Mouse (Mus musculus) small intestine, adult 2 months (tissue): Measurements from ENCODE around the gene March6. TPM values are rescaled to one million over a fixed set of nuclear protein-coding genes. Genes with fewer than 3 reads are reported as not detected.

Source experiments
- H3K27ac ChIP-seq: fragments of 200-500 bp; 2 replicates; pipeline ENCODE4 v1.5.1; 2012; ENCODE audit warnings: low read depth, low read length, control low read depth, inconsistent platforms; ENCODE audit not compliant: insufficient read depth
- H3K27me3 ChIP-seq: fragments of 200-500 bp; 2 replicates; pipeline ENCODE4 v1.6.1; 2012; ENCODE audit warnings: mild to moderate bottlenecking, moderate library complexity, low read length, inconsistent platforms; ENCODE audit not compliant: control insufficient read depth, insufficient read depth
- H3K36me3 ChIP-seq: fragments of 200-500 bp; 2 replicates; pipeline ENCODE4 v1.6.1; 2012; ENCODE audit warnings: mild to moderate bottlenecking, low read length, control low read depth, inconsistent platforms; ENCODE audit not compliant: control insufficient read depth, insufficient read depth
- H3K4me1 ChIP-seq: fragments of 200-500 bp; 2 replicates; pipeline ENCODE4 v1.6.1; 2012; ENCODE audit warnings: low read length, inconsistent platforms, mixed read lengths; ENCODE audit not compliant: control insufficient read depth, insufficient read depth, insufficient read length
- H3K4me3 ChIP-seq: fragments of 200-500 bp; 2 replicates; pipeline ENCODE4 v1.5.1; 2012; ENCODE audit warnings: low read depth, mild to moderate bottlenecking, control low read depth, inconsistent platforms, low read length, moderate library complexity
- CTCF ChIP-seq: fragments of 200-500 bp; IDR thresholded peaks from 2 replicates; pipeline ENCODE4 v1.5.1; 2012; ENCODE audit warnings: low read depth, mild to moderate bottlenecking, control low read depth, inconsistent platforms, low read length, moderate library complexity, mixed read lengths; ENCODE audit not compliant: insufficient replicate concordance, insufficient read length; ENCODE audit errors: extremely low read depth
- POLR2A ChIP-seq: fragments of 200-500 bp; IDR thresholded peaks from 2 replicates; pipeline ENCODE4 v1.6.1; 2012; ENCODE audit warnings: low read depth, mild to moderate bottlenecking, control low read depth, inconsistent platforms, low read length, moderate library complexity
- WGBS: fragments of 180-500 bp; shearing (Covaris S2); methylation state at CpG from one replicate; pipeline ENCODE4 v1.1.7; 2018; 5-methylcytosine and 5-hydroxymethylcytosine counted together
- polyA plus RNA-seq: library from polyadenylated mRNA; depleted of rRNA; stranded (reverse); fragments of >200 nt; gene quantifications from 2 replicates; pipeline ENCODE4 v1.2.3, GENCODE M21; 2012

The March6 gene
- polyA plus RNA-seq, 1 experiment = 18.1 TPM

DNA sequence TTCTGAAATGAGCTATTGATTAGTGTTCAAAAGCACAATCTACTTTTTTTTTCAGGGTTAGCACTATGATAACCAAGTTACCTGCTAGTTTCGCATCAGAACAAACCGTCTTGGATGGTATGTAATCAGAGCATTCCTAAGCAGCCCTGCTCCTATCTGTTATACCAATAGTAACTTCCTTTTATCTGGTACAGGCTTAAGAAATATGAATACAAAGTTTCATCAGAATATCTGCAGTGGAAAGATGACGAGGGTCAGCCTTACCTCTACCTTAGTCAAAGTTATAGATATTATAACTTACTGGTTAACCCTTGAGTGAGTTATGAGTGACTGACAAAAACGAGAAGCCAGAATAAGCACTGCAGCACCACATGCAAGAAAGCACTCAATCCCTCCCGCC lies 64.6 kb downstream of the March6 start:
- Histone ChIP-seq H3K4me1 (no peaks in the 10 kb centered on the region), H3K27me3 (no peaks in the 10 kb centered on the region), H3K4me3 (no peak overlapping the region), H3K27ac (no peak overlapping the region), H3K36me3 (peaks cover 71% of the 10 kb centered on the region)
- WGBS = 81% methylated on average over 5 of the region's 5 CpGs
- TF ChIP-seq CTCF (no peak), POLR2A (no peak)

DNA sequence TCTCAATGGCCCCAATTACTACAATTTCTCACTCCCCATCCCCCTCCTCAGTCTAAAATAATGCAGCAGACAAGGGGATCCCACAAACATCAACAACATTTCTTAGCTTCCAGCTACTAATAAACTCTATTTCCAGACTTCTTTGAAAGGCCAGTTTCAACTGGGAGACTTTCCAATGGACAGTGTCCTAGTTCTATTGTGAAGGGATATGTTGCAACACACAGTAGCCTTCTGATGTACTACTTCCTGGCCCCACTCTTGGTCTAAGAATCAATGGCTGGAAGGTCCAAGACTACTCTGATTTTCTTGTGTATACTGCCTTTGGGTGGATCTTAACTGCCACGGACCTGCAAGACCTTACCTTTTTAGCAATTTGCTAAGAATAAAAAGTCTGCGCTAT lies 65.0 kb downstream of the March6 start:
- H3K36me3 ChIP-seq = peaks cover 74% of the 10 kb centered on the region

DNA sequence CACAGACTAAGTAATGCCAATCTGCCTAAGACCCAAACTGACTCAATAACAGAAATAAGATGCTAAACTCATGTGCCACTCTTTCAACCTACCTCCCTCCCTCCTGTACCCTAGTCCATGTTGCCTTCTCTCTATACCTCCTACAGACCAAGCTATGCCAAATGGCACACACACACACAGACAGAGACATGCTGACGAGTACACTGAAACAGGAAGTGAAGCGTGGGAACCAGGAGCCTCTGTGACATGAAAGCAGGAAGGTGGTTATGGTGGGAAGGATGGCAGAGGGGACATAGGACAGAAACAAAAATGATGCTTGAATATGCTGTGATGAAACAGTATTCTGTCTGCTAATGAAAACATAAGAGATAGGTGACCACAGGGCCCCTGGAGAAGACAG lies 70.3 kb downstream of the March6 start:
- Histone ChIP-seq H3K27ac (no peak overlapping the region), H3K4me1 (no peaks in the 10 kb centered on the region; the same call in 1 of the 2 replicates), H3K4me3 (no peak overlapping the region), H3K27me3 (no peaks in the 10 kb centered on the region), H3K36me3 (peaks cover 71% of the 10 kb centered on the region)
- WGBS = 87% methylated on average over 2 of the region's 2 CpGs
- TF ChIP-seq CTCF (no peak), POLR2A (no peak)

More for the DNA sequence above, 65.0 kb downstream of the March6 start:
- Histone ChIP-seq H3K4me3 (no peak overlapping the region), H3K27me3 (no peaks in the 10 kb centered on the region), H3K4me1 (no peaks in the 10 kb centered on the region), H3K27ac (no peak overlapping the region)
- TF ChIP-seq POLR2A (no peak), CTCF (no peak)
- WGBS = 92% methylated on average over 2 of the region's 2 CpGs

DNA sequence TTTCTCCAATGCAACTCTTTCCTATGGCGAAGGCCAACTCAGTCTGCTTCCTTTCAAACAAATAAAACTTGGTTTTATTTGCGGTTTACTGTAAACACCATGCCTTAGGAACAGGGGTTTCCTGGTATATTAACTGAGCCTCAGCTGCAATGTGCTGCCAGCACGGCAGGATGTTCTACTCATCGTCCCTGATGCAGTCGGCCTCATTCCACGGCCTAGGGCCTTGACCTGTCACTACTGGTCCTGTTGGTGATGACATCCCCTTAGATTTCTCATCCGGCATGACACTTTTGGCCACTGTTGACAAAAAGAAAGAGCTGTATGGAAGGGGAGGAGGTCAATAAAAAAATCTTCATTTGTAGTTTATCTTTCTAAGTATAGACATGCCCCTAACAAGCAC lies 72.8 kb downstream of the March6 start:
- H3K27ac ChIP-seq = no peak overlapping the region
- H3K4me3 ChIP-seq = no peak overlapping the region
- no peaks in the 10 kb centered on the region for H3K27me3 ChIP-seq
- 88% methylated on average over 7 of the region's 7 CpGs for WGBS
- peaks cover 4% of the 10 kb centered on the region; the same call in 1 of the 2 replicates for H3K4me1 ChIP-seq
- TF ChIP-seq POLR2A = no peak
- TF ChIP-seq CTCF = no peak
- peaks cover 52% of the 10 kb centered on the region for H3K36me3 ChIP-seq

DNA sequence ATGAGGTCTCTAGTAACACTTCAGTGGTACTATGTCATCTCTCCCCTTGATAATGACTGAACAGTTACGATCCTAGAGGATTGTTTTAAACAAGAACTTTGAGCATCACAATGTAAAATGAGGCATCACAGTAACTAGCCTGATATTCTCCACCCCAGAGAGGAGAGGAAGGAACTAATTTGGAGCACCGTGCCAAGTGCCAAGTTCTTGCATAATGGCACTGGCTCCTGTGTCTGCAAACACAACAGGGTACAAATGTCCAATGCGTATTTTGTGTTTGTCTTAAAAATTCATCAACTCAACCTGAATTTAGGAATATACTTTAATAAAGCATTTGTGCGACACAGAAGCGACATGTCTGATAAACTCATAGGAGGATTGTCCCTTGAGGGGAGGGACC lies 74.5 kb downstream of the March6 start:
- 78% methylated on average over 5 of the region's 5 CpGs for WGBS
- Histone ChIP-seq H3K36me3 (peaks cover 37% of the 10 kb centered on the region), H3K4me1 (peaks cover 4% of the 10 kb centered on the region; the same call in 1 of the 2 replicates)

DNA sequence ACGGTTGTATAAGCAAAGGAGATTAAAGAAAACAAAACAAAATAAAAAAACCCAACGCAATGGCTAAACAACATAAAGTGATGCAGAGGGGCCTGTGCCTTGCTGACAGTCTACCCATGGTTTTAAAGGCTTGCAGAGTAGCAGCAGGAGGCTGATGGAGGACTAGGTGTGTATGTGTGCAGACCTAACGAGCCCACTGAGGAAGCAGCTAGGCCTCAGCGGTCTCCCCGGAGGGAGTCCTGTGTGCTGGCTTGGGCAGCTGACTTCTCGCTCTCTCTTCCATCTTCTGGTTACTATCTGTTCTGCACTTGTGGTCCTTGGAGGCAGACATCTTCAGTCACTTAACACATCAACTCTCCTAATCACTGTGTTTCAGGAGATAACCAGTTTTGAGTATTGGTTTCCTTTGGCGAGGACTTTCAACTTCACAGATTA lies 76.0 kb downstream of the March6 start:
- H3K4me1 ChIP-seq = peaks cover 4% of the 10 kb centered on the region; the same call in 1 of the 2 replicates
- WGBS = 71% methylated on average over 7 of the region's 7 CpGs
- TF ChIP-seq CTCF (no peak), POLR2A (no peak)
- peaks cover 24% of the 10 kb centered on the region for H3K36me3 ChIP-seq
- H3K27me3 ChIP-seq = no peaks in the 10 kb centered on the region
- H3K4me3 ChIP-seq = no peak overlapping the region
- H3K27ac ChIP-seq = no peak overlapping the region

More for the DNA sequence above, 74.5 kb downstream of the March6 start:
- H3K27ac ChIP-seq = no peak overlapping the region
- H3K4me3 ChIP-seq = no peak overlapping the region
- TF ChIP-seq CTCF = no peak
- TF ChIP-seq POLR2A = no peak
- H3K27me3 ChIP-seq = no peaks in the 10 kb centered on the region

DNA sequence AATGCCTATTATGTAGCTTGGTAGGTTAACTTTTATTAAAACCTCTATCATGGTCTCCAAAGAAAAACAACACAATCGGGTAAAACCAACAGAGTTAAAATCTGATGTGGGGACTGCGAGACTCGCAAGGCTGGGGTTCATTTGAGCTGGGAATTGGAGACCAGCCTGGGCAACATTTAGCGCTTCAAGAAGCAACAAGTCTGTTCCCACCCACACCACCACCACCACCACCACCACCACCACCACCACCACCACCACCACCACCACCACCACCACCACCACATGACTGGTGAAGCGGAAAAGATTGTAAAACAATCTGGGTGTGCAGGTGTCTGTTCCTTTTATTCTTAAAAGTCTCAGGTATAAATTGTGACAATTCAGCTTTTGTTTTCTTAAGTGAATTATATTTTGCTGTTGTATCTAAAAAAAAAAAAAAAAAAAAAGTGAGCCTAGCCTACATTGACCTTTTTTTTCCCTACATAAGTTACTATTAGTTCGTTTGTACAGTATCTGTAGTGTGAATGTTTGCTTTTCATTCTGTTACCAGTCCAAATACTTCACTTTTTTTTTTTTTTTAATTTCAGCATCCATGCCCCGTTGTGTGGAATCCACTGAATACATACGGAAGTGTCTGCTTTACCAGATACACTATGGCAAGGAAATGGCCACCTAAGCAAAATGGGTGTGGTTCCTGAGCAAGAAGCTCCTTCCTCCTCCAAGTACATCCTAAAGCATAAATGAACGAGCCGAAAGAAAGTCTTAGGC lies 76.6 kb downstream of the March6 start:
- 49% methylated on average over 10 of the region's 10 CpGs for WGBS
- Histone ChIP-seq H3K27me3 (no peaks in the 10 kb centered on the region), H3K4me1 (peaks cover 4% of the 10 kb centered on the region; the same call in 1 of the 2 replicates), H3K4me3 (no peak overlapping the region), H3K27ac (no peak overlapping the region), H3K36me3 (peaks cover 18% of the 10 kb centered on the region)
- TF ChIP-seq POLR2A (no peak), CTCF (no peak)
